Mouse (Mus musculus) right cerebral cortex, postnatal 10 days (tissue): ENCODE measurements around the gene Synj2.
A peak's percentile ranks its signal among the peaks of the same experiment; 100 is the strongest.

ENCODE experiments used
- DNase-seq, 2 experiments: peaks; one replicate each; pipeline ENCODE4 v3.0.0; 2021; ENCODE audit warnings: low spot score in 2 of 2

Gene Synj2

DNA sequence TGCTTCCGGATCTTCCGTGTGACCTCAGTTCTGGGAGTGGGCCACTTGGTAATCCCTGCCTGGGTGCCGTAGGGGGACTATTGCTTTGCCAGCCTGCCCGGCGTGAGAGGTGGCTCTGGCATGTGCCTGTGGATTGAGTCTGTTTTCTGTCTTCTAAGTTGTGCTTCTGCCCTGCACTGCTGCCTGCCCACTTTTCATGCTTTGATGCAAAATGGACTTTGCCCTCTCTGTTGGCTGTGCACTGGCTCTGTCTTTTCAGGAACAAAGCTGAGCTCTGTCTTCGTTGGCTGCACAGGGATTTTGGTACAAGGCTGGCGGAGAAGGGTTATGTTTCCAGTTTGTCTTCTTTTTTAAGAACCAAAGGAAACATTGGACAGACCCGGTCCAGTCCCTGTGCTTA is 95.4 kb downstream of the Synj2 start:
- DNase-seq, result no peak

DNA sequence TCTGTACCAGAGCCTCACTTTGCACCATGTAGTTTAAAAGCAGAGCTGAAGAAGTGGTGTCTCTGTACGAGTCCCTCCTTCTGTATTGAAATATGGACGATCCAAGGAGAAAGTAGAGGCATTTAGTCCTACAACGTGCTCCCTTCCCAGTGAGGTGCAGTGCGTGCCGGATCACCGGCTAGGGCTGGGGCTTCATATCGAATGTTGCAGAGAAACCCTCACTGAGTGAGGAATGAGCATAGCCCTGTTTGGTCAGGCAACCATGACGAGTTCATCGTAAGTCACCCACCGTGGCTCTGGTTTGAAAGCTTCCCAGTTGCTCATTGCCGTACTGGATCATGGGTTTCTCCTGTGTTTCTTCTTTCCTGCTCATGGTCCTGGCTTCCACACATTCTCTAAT is 95.8 kb downstream of the Synj2 start:
- no peak for DNase-seq

DNA sequence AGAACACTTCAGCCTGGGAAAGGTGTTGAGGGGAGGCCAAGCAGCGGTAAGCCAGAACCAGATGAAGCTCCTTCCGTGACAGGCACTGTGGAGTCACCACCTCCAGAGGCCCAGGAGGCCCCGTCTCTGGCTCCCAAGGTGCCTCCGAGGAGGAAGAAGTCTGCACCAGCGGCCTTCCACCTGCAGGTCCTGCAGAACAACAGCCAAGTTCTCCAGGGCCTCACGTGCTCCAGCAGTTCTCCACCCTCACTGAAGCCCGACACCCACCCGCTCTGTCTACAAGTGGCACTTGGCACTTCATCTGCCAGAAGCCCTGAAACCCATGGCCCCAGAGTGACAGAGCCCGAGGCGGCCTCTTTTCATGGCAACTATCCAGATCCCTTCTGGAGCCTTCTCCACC is 96.4 kb downstream of the Synj2 start:
- no peak for DNase-seq

DNA sequence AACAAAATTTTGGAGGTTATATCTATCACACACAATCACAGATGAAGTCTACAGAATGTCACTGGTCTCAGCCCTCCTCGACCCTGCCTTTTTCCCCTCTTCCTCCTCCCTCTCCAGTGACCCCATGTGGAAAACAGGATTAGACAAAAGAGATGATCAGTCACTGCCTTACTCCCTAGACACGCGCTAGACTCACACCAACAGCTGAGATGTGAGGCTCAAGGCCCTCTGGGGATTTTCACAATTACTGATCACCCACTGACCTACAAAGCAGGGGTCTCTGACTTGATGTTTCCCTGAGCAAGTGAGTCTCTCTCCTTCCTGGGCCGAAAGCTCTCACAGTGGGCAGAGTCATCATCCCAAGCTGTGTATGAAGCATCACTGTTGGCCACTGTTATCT is 111.7 kb downstream of the Synj2 start:
- no peak for DNase-seq

DNA sequence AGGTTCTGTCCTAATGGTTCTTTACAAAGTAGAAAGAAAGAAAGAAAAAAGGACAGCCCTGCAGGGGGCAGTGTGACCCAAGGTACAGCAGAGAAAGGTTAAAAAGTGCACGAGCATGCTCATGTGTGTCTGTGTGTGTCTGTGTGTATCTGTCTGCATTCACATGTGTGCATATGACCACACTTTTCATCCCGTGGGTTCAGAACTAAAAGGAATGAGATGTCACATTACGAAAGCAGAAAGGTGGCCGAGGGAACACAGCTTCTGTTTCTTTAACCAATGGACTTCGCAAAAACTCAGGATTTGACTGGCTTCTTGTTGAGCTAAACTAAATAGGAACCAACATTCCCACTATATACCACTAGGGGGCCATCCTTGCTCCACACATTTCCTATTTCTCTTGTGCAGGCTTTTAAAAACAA is 113.9 kb downstream of the Synj2 start:
- no peak for DNase-seq

DNA sequence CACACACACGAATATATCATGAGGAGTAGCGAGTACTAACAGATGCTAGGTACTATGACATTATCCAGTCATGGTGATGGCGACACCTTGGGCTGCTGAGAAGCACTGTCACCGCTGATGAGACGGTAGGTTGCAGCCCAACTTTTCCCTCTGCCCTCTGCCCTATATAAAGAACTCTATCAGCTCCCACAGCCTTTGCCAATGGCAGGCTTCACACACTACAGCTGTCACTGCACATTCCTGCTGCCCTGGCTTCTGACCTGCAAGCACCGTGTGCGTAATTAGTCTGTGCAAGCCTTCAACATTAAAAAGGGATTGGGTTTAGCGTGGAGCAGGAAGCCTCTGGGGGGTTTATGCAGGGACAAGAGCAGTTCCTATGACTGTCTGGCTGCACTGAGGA is 121.7 kb downstream of the Synj2 start:
- no peak for DNase-seq

DNA sequence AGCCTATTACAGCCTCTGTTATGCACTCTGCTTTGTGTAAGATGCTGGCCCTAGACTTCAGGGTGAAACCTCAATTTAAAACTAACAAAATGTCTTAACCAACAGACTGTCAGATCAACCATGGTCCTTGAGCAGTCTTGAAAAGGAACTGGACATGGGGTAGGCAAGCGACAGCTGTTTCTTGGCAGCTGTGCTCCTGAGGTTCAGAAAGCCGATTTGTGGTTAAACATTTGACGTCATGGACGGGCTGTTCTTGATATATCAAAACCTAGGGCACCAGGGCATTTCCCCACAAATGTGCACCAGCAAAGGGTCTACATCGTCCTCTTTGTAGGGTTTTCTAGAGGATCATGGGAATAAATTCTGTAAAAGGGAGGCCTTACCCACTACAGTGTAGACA is 122.5 kb downstream of the Synj2 start:
- no peak for DNase-seq

DNA sequence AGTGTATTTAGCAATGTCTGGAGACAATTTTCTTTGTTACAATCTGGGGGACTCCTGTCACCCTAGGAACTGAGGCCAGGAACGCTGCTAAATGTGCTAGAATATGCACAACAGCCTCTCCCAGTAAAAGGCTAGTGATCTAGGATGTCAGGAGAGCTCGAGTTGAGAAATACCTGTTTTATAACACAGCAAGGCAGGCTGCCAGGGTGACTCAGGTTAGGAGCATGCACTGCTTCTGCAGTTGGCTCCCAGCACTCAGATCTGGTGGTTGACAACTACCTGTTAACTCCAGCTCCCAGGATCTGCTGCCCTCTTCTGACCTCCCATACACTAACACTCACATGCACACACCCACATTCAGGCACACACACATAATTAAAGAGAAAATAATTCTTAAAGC is 124.9 kb downstream of the Synj2 start:
- DNase-seq, result no peak

DNA sequence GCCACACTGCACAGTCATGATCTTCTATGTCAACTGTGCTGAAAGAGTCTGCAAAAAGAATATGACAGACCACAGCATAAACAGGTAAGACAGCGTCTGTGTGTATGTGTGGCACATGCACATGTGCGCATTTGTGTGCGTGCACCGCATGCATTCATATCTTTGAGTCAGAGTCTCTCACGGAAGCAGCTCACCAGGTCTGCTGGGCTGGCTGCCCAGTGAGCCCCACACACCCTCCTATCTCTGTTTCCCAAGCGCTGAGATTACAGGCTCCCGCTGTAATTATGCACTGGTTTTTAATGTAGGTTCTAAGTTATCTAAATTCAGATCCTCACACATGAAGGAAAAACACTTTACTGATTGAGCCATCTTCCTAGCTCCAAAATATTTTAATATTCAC is 126.5 kb downstream of the Synj2 start:
- no peak for DNase-seq

DNA sequence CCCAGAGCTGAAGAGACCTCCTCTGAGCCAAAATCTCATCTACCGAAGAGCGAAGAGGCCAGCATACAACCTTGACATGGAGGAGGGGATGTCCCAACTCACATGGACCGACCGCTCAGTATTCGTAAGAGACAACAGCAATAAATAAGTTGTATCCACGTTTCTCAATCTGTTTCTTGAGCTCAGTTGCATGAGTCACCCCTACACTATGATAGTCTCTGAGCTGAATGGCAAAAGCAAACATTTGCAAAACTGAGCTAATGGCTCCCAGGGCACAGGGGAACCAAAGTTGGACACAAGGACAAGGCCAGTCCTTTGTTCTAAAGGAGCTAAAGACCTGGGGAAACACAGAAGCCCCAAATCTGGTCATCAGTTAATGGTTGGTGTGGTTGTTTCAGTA is 128.8 kb downstream of the Synj2 start:
- DNase-seq, result no peak

DNA sequence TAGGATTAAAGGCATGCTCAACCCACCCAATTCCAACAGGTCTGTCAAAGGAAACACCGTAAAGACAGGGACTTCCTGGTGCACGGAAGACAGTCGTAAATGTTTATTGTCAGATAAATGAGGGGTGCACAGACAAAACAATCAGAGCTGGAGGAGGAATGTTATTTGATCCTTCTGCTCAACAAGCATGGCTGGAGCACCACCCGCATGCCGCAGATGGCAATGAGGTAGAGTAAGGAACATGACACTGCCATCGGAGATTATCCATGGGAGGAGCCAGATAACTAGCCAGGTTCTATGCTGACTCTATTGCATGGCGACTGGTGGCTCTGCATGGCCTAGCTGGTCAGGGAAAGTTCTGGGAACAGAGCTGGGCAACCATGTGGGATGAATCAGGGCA is 132.3 kb downstream of the Synj2 start:
- no peak for DNase-seq

DNA sequence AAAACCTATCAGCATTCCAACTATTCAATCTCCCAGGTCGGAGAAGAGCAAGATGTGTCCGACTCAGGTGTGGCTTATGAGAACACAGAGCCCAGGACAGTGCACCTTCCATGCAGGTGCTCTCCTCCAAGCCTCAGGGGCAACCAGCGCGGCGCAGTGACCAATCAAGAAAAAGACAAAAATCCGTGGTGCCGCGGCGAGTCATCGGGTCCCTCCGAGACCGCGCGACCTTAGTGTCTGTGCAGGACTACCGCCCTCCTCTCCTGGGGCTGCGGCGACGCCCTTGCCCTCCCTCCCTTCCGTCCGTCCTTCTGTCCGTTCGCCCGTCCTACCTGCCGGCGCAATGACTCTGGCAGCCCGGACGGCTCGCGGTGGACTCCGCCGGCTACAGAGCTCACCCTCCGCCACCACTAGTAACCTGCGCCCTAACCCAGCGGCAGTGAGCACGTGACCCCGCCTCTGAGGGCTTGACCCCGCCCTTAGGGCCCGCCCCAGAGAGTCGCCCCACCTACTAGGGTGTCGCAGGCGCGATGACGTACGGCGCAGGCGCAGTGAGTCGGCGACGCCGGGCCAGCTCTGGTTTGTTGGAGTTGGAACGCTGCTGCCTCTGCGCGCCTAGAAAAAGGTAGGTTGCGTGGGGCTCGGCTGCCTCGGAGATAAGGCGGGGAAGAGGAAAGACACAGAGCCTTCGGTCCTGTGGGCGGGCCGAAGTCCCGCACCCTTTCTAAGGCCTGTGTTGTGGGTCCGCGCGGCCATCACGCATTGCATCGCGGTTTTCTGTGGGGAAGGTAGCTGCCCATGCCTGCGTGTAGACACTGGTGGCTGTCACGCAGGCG is 138.4 kb downstream of the Synj2 start, which contains the start of the genes Serac1 and Gtf2h5:
TSS of gene Serac1 (minus strand) at position 455 of the 836 bp plus-strand sequence.
TSS of gene Gtf2h5 (plus strand) at position 500 of the 836 bp plus-strand sequence.
- peak; percentile 98 to 99 for DNase-seq

DNA sequence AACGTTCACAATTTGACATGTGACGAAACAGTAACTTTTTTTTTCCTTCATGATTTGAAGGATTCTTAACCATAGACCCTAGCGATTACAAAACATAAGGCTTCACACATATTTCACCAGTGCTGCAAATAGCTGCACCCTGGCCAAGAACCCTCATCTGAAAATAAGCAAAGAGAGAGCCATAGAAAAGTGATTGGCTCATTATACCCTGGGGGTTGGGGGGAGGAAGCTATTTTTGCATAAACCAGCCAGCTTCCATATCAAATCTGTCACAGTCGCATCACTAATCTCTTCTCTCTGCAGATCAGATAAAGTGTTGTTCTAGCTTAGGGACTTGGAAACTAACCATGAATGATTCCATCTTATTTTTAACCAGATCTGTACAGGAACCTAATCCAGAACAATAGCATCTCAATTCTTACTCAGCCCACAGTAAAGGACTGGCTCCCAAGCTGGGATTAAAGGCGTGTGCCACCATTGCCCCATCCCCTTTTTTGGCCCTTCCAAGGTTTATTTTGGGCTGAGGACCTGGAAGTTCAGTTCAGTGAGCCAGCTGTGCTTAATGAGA is 142.3 kb downstream of the Synj2 start:
- no peak for DNase-seq

DNA sequence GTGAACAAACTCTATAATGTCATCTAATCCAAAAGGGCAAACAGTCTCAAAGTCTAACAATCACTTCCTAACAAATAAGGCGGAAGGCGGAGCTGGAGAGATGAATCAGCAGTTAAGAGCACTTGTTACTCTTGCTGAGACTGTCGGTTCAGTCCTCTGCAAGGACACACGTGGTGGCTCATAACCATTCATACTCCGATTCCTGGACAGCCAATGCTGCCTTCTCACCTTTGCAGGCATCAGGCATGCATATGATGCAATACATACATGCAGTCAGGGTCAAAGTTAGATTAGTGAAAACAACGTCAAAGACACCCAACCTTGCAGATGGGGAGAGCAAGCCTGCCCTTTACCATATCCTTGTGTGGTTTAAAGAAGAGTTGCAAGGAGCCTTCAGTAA is 150.5 kb downstream of the Synj2 start:
- no peak for DNase-seq
